Mouse (Mus musculus) MEL (cell line): Measurements from ENCODE around the gene Cemip. TPM values are rescaled to one million over a fixed set of nuclear protein-coding genes. Genes with fewer than 3 reads are reported as not detected.

Experiments used
- DNase-seq: peaks from one replicate; pipeline ENCODE4 v3.0.0; 2011; ENCODE audit warnings: low read depth, low spot score
- H3K27ac ChIP-seq: 2 replicates; pipeline ENCODE4 v1.5.1; 2012; ENCODE audit warnings: low read depth, mild to moderate bottlenecking, control low read depth, low read length, moderate library complexity; ENCODE audit not compliant: control insufficient read depth
- H3K27me3 ChIP-seq, 2 experiments: fragments of 150-350 bp in 1 of 2; sonication (generic) in 1 of 2; 2 replicates each; pipeline ENCODE4 v1.6.1; 2012; ENCODE audit warnings: low read length in 2 of 2, mild to moderate bottlenecking in 2 of 2, improper control_type of control experiment in 1 of 2, moderate library complexity in 1 of 2; ENCODE audit not compliant: insufficient read depth in 2 of 2, control insufficient read depth in 1 of 2
- H3K36me3 ChIP-seq, 2 experiments: 2 replicates each; pipeline ENCODE4 v1.6.1; 2012 to 2014; ENCODE audit warnings: low read length in 2 of 2, improper control_type of control experiment in 1 of 2, inconsistent platforms in 1 of 2, mild to moderate bottlenecking in 1 of 2; ENCODE audit not compliant: insufficient read depth in 2 of 2, control insufficient read depth in 1 of 2
- H3K4me1 ChIP-seq, 2 experiments: fragments of 150-350 bp in 1 of 2; sonication (generic) in 1 of 2; 2 replicates each; pipeline ENCODE4 v1.6.1; 2012; ENCODE audit warnings: low read length in 2 of 2, improper control_type of control experiment in 1 of 2, mild to moderate bottlenecking in 1 of 2; ENCODE audit not compliant: insufficient read depth in 2 of 2, control insufficient read depth in 1 of 2
- H3K4me3 ChIP-seq, 2 experiments: fragments of 150-350 bp in 1 of 2; sonication (generic) in 1 of 2; 2 replicates each; pipeline ENCODE4 v1.5.1; 2012; ENCODE audit warnings: low read depth in 2 of 2, low read length in 2 of 2, mild to moderate bottlenecking in 2 of 2, moderate library complexity in 2 of 2, control low read depth in 1 of 2, improper control_type of control experiment in 1 of 2; ENCODE audit not compliant: control insufficient read depth in 1 of 2, insufficient read depth in 1 of 2
- H3K79me2 ChIP-seq: 2 replicates; pipeline ENCODE4 v1.6.1; 2012; ENCODE audit warnings: mild to moderate bottlenecking, low read length, moderate library complexity; ENCODE audit not compliant: control insufficient read depth, poor library complexity, insufficient read depth
- H3K9ac ChIP-seq: 2 replicates; pipeline ENCODE4 v1.6.1; 2012; ENCODE audit warnings: low read depth, mild to moderate bottlenecking, control low read depth, low read length, moderate library complexity; ENCODE audit not compliant: control insufficient read depth, poor library complexity, severe bottlenecking
- H3K9me3 ChIP-seq: fragments of 150-350 bp; sonication (generic); replicated peaks from 2 replicates; pipeline ENCODE4 v1.6.1; 2012; ENCODE audit warnings: mild to moderate bottlenecking, low read length, improper control_type of control experiment, moderate library complexity; ENCODE audit not compliant: insufficient read depth
- BHLHE40 ChIP-seq: IDR thresholded peaks from 2 replicates; pipeline ENCODE4 v1.6.1; 2012; ENCODE audit warnings: low read depth, mild to moderate bottlenecking, inconsistent platforms, low read length, improper control_type of control experiment, borderline replicate concordance
- CTCF ChIP-seq, 3 experiments: IDR thresholded peaks in 2 of 3; conservative IDR thresholded peaks in 1 of 3; 2 replicates each; pipeline ENCODE4 v1.5.1; 2011 to 2012; ENCODE audit warnings: low read length in 3 of 3, low read depth in 2 of 3, mild to moderate bottlenecking in 2 of 3, improper control_type of control experiment in 1 of 3, inconsistent platforms in 1 of 3, mixed read lengths in 1 of 3, moderate library complexity in 1 of 3; ENCODE audit not compliant: control insufficient read depth in 1 of 3, insufficient read depth in 1 of 3, poor library complexity in 1 of 3, severe bottlenecking in 1 of 3
- E2F4 ChIP-seq: IDR thresholded peaks from 2 replicates; pipeline ENCODE4 v1.6.1; 2011; ENCODE audit warnings: low read depth, low read length, improper control_type of control experiment, borderline replicate concordance
- EP300 ChIP-seq, 2 experiments: IDR thresholded peaks; 2 replicates each; pipeline ENCODE4 v1.6.1; 2011; ENCODE audit warnings: improper control_type of control experiment in 2 of 2, low read length in 2 of 2, low read depth in 1 of 2, mild to moderate bottlenecking in 1 of 2
- HCFC1 ChIP-seq: IDR thresholded peaks from 2 replicates; pipeline ENCODE4 v1.6.1; 2012; ENCODE audit warnings: low read depth, mild to moderate bottlenecking, inconsistent platforms, low read length, improper control_type of control experiment, moderate library complexity
- JUND ChIP-seq: IDR thresholded peaks from 2 replicates; pipeline ENCODE4 v1.6.1; 2011; ENCODE audit warnings: low read depth, mild to moderate bottlenecking, improper control_type of control experiment, low read length
- MEF2A ChIP-seq: IDR thresholded peaks from 2 replicates; pipeline ENCODE4 v1.6.1; 2014; ENCODE audit warnings: low read depth, mild to moderate bottlenecking, inconsistent platforms, low read length, improper control_type of control experiment; ENCODE audit not compliant: poor library complexity, insufficient replicate concordance, severe bottlenecking; ENCODE audit errors: extremely low read depth
- MYB ChIP-seq: IDR thresholded peaks from 2 replicates; pipeline ENCODE4 v1.6.1; 2011; ENCODE audit warnings: mild to moderate bottlenecking, low read depth, low read length, improper control_type of control experiment
- NELFE ChIP-seq: IDR thresholded peaks from 2 replicates; pipeline ENCODE4 v1.6.1; 2011; ENCODE audit warnings: low read depth, low read length, improper control_type of control experiment
- RAD21 ChIP-seq: IDR thresholded peaks from 2 replicates; pipeline ENCODE4 v1.6.1; 2011; ENCODE audit warnings: mild to moderate bottlenecking, low read depth, low read length, improper control_type of control experiment
- RCOR1 ChIP-seq: IDR thresholded peaks from 2 replicates; pipeline ENCODE4 v1.6.1; 2012; ENCODE audit warnings: low read depth, mild to moderate bottlenecking, inconsistent platforms, low read length, improper control_type of control experiment
- SIN3A ChIP-seq: IDR thresholded peaks from 2 replicates; pipeline ENCODE4 v1.6.1; 2012; ENCODE audit warnings: low read length, improper control_type of control experiment, inconsistent platforms
- SMC3 ChIP-seq: IDR thresholded peaks from 2 replicates; pipeline ENCODE4 v1.6.1; 2011; ENCODE audit warnings: low read depth, low read length, improper control_type of control experiment
- UBTF ChIP-seq: IDR thresholded peaks from 2 replicates; pipeline ENCODE4 v1.6.1; 2012; ENCODE audit warnings: low read depth, mild to moderate bottlenecking, inconsistent platforms, low read length, improper control_type of control experiment, moderate library complexity, borderline replicate concordance; ENCODE audit not compliant: insufficient read depth
- ZC3H11A ChIP-seq: IDR thresholded peaks from 2 replicates; pipeline ENCODE4 v1.6.1; 2012; ENCODE audit warnings: low read depth, mild to moderate bottlenecking, inconsistent platforms, low read length, improper control_type of control experiment
- ZNF384 ChIP-seq: IDR thresholded peaks from 2 replicates; pipeline ENCODE4 v1.6.1; 2012; ENCODE audit warnings: low read depth, mild to moderate bottlenecking, inconsistent platforms, low read length, improper control_type of control experiment
- polyA plus RNA-seq, 2 experiments: library from polyadenylated mRNA; stranded (reverse) in 1 of 2; unstranded in 1 of 2; fragments of >175 nt in 1 of 2; fragments of >200 nt in 1 of 2; gene quantifications; 2 replicates each; pipeline versions ENCODE4 v1.2.1 to v1.2.4; 2012; ENCODE audit warnings: low replicate concordance in 2 of 2, low read depth in 1 of 2; ENCODE audit not compliant: insufficient read length in 2 of 2, insufficient read depth in 1 of 2, missing spikeins in 1 of 2
- total RNA-seq: library from RNA; depleted of rRNA; stranded (reverse); fragments of 300-350 nt; gene quantifications from 2 replicates; pipeline ENCODE4 v1.2.3, GENCODE M21; 2012

The Cemip gene
- total and polyA plus RNA-seq, 3 experiments, result not detected

DNA sequence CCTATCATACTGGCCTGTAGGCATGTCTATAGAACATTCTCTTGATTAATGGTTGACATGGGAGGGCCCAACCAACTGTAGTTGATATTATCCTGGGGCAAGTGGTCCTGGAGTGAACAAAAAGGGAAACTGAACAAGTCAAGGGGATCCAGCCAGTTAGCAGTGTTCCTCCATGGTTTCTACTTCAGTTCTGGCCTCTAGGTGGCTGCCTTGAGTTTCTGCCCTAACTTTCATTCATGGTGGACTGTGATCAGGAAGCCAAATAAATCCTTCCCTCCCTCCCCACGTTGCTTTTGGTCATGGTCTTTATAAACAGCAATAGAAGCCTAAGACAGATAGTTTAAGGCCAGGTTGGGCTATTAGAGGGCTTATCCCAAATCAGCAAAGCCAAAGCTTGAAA lies 3.5 kb upstream of the Cemip start:
- no peak overlapping the region for H3K9ac ChIP-seq
- no peaks in the 10 kb centered on the region for H3K27me3 ChIP-seq
- no peaks in the 10 kb centered on the region for H3K9me3 ChIP-seq
- H3K4me3 ChIP-seq, result no peak overlapping the region
- no peaks in the 10 kb centered on the region for H3K36me3 ChIP-seq
- no peak overlapping the region for H3K27ac ChIP-seq
- peak; percentile 47 for DNase-seq
- TF ChIP-seq ZC3H11A, result peak; percentile 63
- TF ChIP-seq MYB, result no peak
- TF ChIP-seq SMC3, result peak; percentile 79
- no peak for TF ChIP-seq HCFC1
- TF ChIP-seq RAD21, result peak; percentile 60
- TF ChIP-seq CTCF (IDR thresholded peaks at IDR 0.05 in 2 of 3, conservative IDR thresholded peaks at IDR 0.05 in 1 of 3; ENCODE audit: control insufficient read depth in 1 of 3, insufficient read depth in 1 of 3, low read depth in 2 of 3, low read length in 3 of 3, poor library complexity in 1 of 3, severe bottlenecking in 1 of 3), result peak; percentile 47 to 68 (median 47)
- TF ChIP-seq, all 39 proteins: peak for 4
- H3K4me1 ChIP-seq, result peaks cover 0 to 3% of the 10 kb centered on the region in 2 experiments; a peak in 1 of 4 replicates
- no peaks in the 10 kb centered on the region for H3K79me2 ChIP-seq

DNA sequence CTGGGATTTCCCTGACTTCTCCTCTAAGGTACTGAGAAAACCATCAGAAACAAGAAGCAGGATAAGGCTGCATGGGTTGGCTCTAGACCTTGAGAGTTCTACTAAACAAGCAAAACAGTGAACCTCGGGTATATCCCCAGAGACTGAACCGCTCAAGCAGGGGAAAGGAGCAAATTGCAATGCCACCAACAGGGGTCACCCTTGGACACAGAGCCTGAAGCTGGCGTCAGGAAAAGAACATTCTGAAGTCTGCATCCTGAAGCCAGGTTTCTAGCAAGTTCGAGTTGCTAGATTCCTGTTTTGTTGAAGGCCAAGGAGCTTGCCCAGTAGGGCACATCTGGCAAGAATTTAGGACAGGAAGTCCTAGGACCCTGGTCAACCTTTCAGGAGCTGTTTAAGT lies 2.7 kb upstream of the Cemip start:
- Histone ChIP-seq H3K9me3 (no peaks in the 10 kb centered on the region), H3K27ac (no peak overlapping the region), H3K4me1 (peaks cover 0 to 3% of the 10 kb centered on the region in 2 experiments; a peak in 1 of 4 replicates), H3K79me2 (no peaks in the 10 kb centered on the region), H3K9ac (no peak overlapping the region), H3K36me3 (no peaks in the 10 kb centered on the region), H3K27me3 (no peaks in the 10 kb centered on the region), H3K4me3 (no peak overlapping the region)
- TF ChIP-seq E2F4 (no peak), NELFE (no peak), ZC3H11A (peak; percentile 88), RAD21 (peak; percentile 82), SMC3 (peak; percentile 95), CTCF (IDR thresholded peaks at IDR 0.05 in 2 of 3, conservative IDR thresholded peaks at IDR 0.05 in 1 of 3; ENCODE audit: control insufficient read depth in 1 of 3, insufficient read depth in 1 of 3, low read depth in 2 of 3, low read length in 3 of 3, poor library complexity in 1 of 3, severe bottlenecking in 1 of 3) (peak; percentile 57 to 86 (median 84))
- peak; percentile 68 for DNase-seq

DNA sequence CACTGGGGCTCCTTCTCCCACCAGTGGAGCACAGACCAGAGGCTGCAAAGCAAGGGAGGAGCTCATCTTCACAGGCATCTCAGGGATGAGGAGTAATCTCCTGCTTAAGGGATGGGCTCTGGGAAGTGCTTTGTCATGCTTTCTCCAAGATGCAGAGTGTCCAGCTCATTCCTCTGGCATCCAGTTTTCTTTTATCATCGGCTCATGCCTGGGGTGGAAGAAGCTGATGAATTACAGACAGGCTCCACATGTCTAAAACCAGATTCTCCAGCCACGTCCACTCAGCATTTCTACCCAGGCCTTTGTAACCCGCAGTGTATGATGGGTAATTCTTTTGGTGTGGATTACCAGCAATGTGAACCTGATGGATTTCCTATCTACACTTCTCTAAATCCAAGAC lies 1.9 kb upstream of the Cemip start:
- no peak overlapping the region for H3K4me3 ChIP-seq
- TF ChIP-seq ZNF384 (no peak), SIN3A (no peak), JUND (no peak), E2F4 (no peak), UBTF (no peak), RCOR1 (no peak), BHLHE40 (no peak), MEF2A (no peak), EP300 (IDR thresholded peaks at IDR 0.05; ENCODE audit: low read depth in 1 of 2, low read length in 2 of 2) (no peak), NELFE (no peak)
- no peaks in the 10 kb centered on the region for H3K79me2 ChIP-seq
- no peaks in the 10 kb centered on the region for H3K27me3 ChIP-seq
- H3K36me3 ChIP-seq, result no peaks in the 10 kb centered on the region
- DNase-seq, result no peak
- no peak overlapping the region for H3K9ac ChIP-seq
- no peak overlapping the region for H3K27ac ChIP-seq
- H3K4me1 ChIP-seq, result no peaks in the 10 kb centered on the region; a peak in 1 of 4 replicates
- no peaks in the 10 kb centered on the region for H3K9me3 ChIP-seq
